In the genomic region with DNA sequence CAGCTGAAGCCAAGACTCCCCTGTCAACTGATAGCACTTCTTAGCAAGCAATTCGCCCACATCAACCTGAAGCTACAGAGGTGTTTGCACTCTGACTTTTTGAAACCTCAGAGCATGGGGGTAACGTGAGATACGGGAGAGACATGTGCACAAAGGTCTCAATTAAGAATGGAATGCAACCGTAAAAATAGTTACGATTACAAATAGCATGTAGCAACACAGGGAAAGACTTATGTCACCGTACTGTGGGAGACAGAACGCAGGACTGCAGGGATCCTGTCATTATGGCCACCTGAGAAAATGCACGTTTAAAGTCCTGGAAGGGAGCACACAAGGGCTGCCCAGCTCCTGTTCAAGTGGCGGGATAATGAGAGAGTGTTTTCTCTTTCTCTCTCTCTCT, we compare ENCODE assay signal across 24 mouse cellular contexts. TPM values are rescaled to one million over a fixed set of nuclear protein-coding genes. Genes with fewer than 3 reads are reported as not detected.
A peak's percentile ranks its signal among the peaks of the same experiment; 100 is the strongest.
DNase-seq lines count a peak whose midpoint lies in the region; ATAC-seq and TF ChIP-seq lines count a peak whose summit lies in the region.
"Had no signal": no experiment of that assay in that cellular context is flagged by ENCODE, and none has a peak within 500 bp of the region (broad histone marks: within the 10 kb centered on the region; RNA-seq: fewer than 3 reads in every experiment).

No protein-coding gene starts in this region.

- H3K9me3 ChIP-seq in heart, embryonic 12.5 days (replicated peaks), result no peaks in the 10 kb centered on the region
- H3K9me3 ChIP-seq in heart, embryonic 14.5 days (ENCODE audit: control insufficient read depth, low read length), result no peaks in the 10 kb centered on the region
- no peaks in the 10 kb centered on the region for H3K9me3 ChIP-seq in heart, embryonic 16.5 days (replicated peaks; ENCODE audit: control insufficient read depth, low read length)
- H3K9me3 ChIP-seq in midbrain, embryonic 11.5 days (ENCODE audit: control insufficient read depth, low read length), result no peaks in the 10 kb centered on the region
- no peaks in the 10 kb centered on the region for H3K9me3 ChIP-seq in midbrain, postnatal 0 days (ENCODE audit: low read length)
- H3K9me3 ChIP-seq: embryonic facial prominence, embryonic 10.5 days; embryonic facial prominence, embryonic 12.5 days; forebrain, embryonic 13.5 days; G1E had no signal

- H3K27me3 ChIP-seq in heart, embryonic 12.5 days (replicated peaks), result no peaks in the 10 kb centered on the region
- H3K27me3 ChIP-seq in heart, embryonic 14.5 days (ENCODE audit: control insufficient read depth, insufficient read depth, low read length), result no peaks in the 10 kb centered on the region
- no peaks in the 10 kb centered on the region for H3K27me3 ChIP-seq in heart, embryonic 16.5 days (ENCODE audit: control insufficient read depth, insufficient read depth, low read length)
- H3K27me3 ChIP-seq in midbrain, embryonic 11.5 days (ENCODE audit: control insufficient read depth, insufficient read depth, low read length), result no peaks in the 10 kb centered on the region
- no peaks in the 10 kb centered on the region for H3K27me3 ChIP-seq in midbrain, postnatal 0 days (ENCODE audit: insufficient read depth, low read length)
- H3K27me3 ChIP-seq: CH12.LX; embryonic facial prominence, embryonic 12.5 days; forebrain, embryonic 13.5 days; Patski had no signal

- no peak overlapping the region for H3K4me3 ChIP-seq in heart, embryonic 12.5 days
- no peak overlapping the region for H3K4me3 ChIP-seq in heart, embryonic 14.5 days (ENCODE audit: control insufficient read depth in 1 of 2, insufficient read depth in 1 of 2, low read depth in 1 of 2, low read length in 2 of 2)
- no peak overlapping the region for H3K4me3 ChIP-seq in heart, embryonic 16.5 days (ENCODE audit: low read length)
- no peak overlapping the region for H3K4me3 ChIP-seq in midbrain, embryonic 11.5 days (ENCODE audit: low read depth, low read length)
- H3K4me3 ChIP-seq in midbrain, postnatal 0 days (ENCODE audit: low read depth, low read length), result no peak overlapping the region
- H3K4me3 ChIP-seq: embryonic facial prominence, embryonic 10.5 days; embryonic facial prominence, embryonic 12.5 days; forebrain, embryonic 13.5 days had no signal

- 52% methylated on average over 9 of the region's 9 CpGs for WGBS in heart, embryonic 12.5 days
- WGBS in heart, embryonic 14.5 days, result 36% methylated on average over 9 of the region's 9 CpGs
- 33% methylated on average over 9 of the region's 9 CpGs for WGBS in heart, embryonic 16.5 days
- 80% methylated on average over 9 of the region's 9 CpGs for WGBS in midbrain, embryonic 11.5 days
- WGBS in midbrain, postnatal 0 days, result 79% methylated on average over 9 of the region's 9 CpGs

- H3K36me3 ChIP-seq in heart, embryonic 12.5 days, result no peaks in the 10 kb centered on the region
- no peaks in the 10 kb centered on the region for H3K36me3 ChIP-seq in heart, embryonic 14.5 days (ENCODE audit: control insufficient read depth, insufficient read depth, low read length)
- no peaks in the 10 kb centered on the region for H3K36me3 ChIP-seq in heart, embryonic 16.5 days (ENCODE audit: control insufficient read depth, insufficient read depth)
- no peaks in the 10 kb centered on the region for H3K36me3 ChIP-seq in midbrain, embryonic 11.5 days (ENCODE audit: control insufficient read depth, insufficient read depth, low read length)
- no peaks in the 10 kb centered on the region for H3K36me3 ChIP-seq in midbrain, postnatal 0 days (ENCODE audit: insufficient read depth, low read length)
- H3K36me3 ChIP-seq: embryonic facial prominence, embryonic 10.5 days; embryonic facial prominence, embryonic 12.5 days; G1E had no signal

- intact Hi-C loops in heart, postnatal 36 days (cut with DNase I), result no loop called here

- no peak for TF ChIP-seq CTCF in midbrain, postnatal 0 days (IDR thresholded peaks at IDR 0.05)

- DNase-seq in heart, adult 8-10 months (ENCODE audit: low spot score), result no peak
- no peak for DNase-seq in heart, adult 18-20 months
- DNase-seq in heart, postnatal 36 days, result no peak
- DNase-seq in midbrain, embryonic 11.5 days (ENCODE audit: low spot score, missing footprints), result peak; percentile 54
- DNase-seq in midbrain, postnatal 0 days (ENCODE audit: low spot score), result no peak
- DNase-seq: adrenal gland, adult 8-10 months; adrenal gland, postnatal 14 days; adrenal gland, postnatal 36 days; B cell, adult 2 months; cerebellum, adult 11-12 months; cerebellum, adult 2 months; cerebellum, postnatal 10 days; cerebellum, postnatal 25 days had no signal

- no peak overlapping the region for H3K4me2 ChIP-seq in heart, embryonic 12.5 days
- H3K4me2 ChIP-seq in heart, embryonic 14.5 days (ENCODE audit: low read length), result 0 out of 2 replicates have a peak overlapping the region, but pooled peaks have one; percentile 5
- peak overlapping the region; percentile 31; the same call in 1 of the 2 replicates for H3K4me2 ChIP-seq in heart, embryonic 16.5 days (ENCODE audit: low read depth, low read length)
- no peak overlapping the region for H3K4me2 ChIP-seq in midbrain, embryonic 11.5 days
- no peak overlapping the region for H3K4me2 ChIP-seq in midbrain, postnatal 0 days (ENCODE audit: low read depth, low read length, poor library complexity, severe bottlenecking)
- H3K4me2 ChIP-seq: embryonic facial prominence, embryonic 12.5 days; forebrain, embryonic 13.5 days had no signal

- peaks cover 8% of the 10 kb centered on the region for H3K4me1 ChIP-seq in heart, embryonic 12.5 days (replicated peaks)
- H3K4me1 ChIP-seq in heart, embryonic 14.5 days (ENCODE audit: control insufficient read depth in 2 of 2, insufficient read depth in 2 of 2, low read length in 2 of 2), result peaks cover 10 to 14% of the 10 kb centered on the region in 2 experiments
- H3K4me1 ChIP-seq in heart, embryonic 16.5 days (ENCODE audit: control insufficient read depth, insufficient read depth, low read length), result peaks cover 14% of the 10 kb centered on the region
- H3K4me1 ChIP-seq in midbrain, embryonic 11.5 days (ENCODE audit: control insufficient read depth, insufficient read depth, low read length), result no peaks in the 10 kb centered on the region
- H3K4me1 ChIP-seq in midbrain, postnatal 0 days (ENCODE audit: insufficient read depth, low read length), result no peaks in the 10 kb centered on the region

- H3K9ac ChIP-seq in heart, embryonic 12.5 days, result no peak overlapping the region
- 0 out of 2 replicates have a peak overlapping the region, but pooled peaks have one; percentile 4 for H3K9ac ChIP-seq in heart, embryonic 14.5 days (ENCODE audit: low read length)
- no peak overlapping the region for H3K9ac ChIP-seq in heart, embryonic 16.5 days (ENCODE audit: low read length)
- H3K9ac ChIP-seq in midbrain, embryonic 11.5 days (ENCODE audit: low read length), result no peak overlapping the region
- no peak overlapping the region for H3K9ac ChIP-seq in midbrain, postnatal 0 days (replicated peaks; ENCODE audit: low read length, poor library complexity, severe bottlenecking)
- H3K9ac ChIP-seq: embryonic facial prominence, embryonic 12.5 days; forebrain, embryonic 13.5 days had no signal

- no peak for ATAC-seq in heart, embryonic 12.5 days (ENCODE audit: insufficient number of reproducible peaks, low FRiP score)
- peak; percentile 66; the same call in 1 of the 2 replicates for ATAC-seq in heart, embryonic 14.5 days (ENCODE audit: insufficient number of reproducible peaks, insufficient read depth, low FRiP score, low read depth)
- peak; percentile 71 for ATAC-seq in heart, embryonic 16.5 days (replicated peaks; ENCODE audit: extremely low read depth, insufficient read depth, low FRiP score)
- ATAC-seq in midbrain, embryonic 11.5 days (ENCODE audit: low FRiP score), result no peak
- ATAC-seq in midbrain, postnatal 0 days (ENCODE audit: low FRiP score), result no peak
- ATAC-seq: activated CD4-positive, CD25-positive, alpha-beta regulatory T cell, adult 4 months; CD4-positive, CD25-positive, alpha-beta regulatory T cell, adult 4 months; forebrain, embryonic 13.5 days; Patski had no signal

- H3K27ac ChIP-seq in heart, embryonic 12.5 days (ENCODE audit: poor library complexity, severe bottlenecking), result peak overlapping the region; percentile 25; the same call in 1 of the 2 replicates
- peak overlapping the region; percentile 65 to 79 for H3K27ac ChIP-seq in heart, embryonic 14.5 days (replicated peaks in 1 of 2; ENCODE audit: control insufficient read depth in 1 of 2, insufficient read depth in 1 of 2, low read depth in 2 of 2, low read length in 2 of 2)
- peak overlapping the region; percentile 64 for H3K27ac ChIP-seq in heart, embryonic 16.5 days (ENCODE audit: low read length)
- H3K27ac ChIP-seq in midbrain, embryonic 11.5 days (ENCODE audit: low read depth, low read length), result no peak overlapping the region
- H3K27ac ChIP-seq in midbrain, postnatal 0 days (ENCODE audit: low read depth, low read length), result no peak overlapping the region
- H3K27ac ChIP-seq: embryonic facial prominence, embryonic 10.5 days; embryonic facial prominence, embryonic 12.5 days; forebrain, embryonic 13.5 days had no signal

RNA-seq across cellular contexts. Expression of gene Utp6, which starts 55.3 kb away (rescaled TPM):
- 39.1 and 40.2 TPM in 2 replicates for polyA plus RNA-seq in heart, embryonic 12.5 days (2016; fragmentation: Nextera tagmentation; extraction: Ambion mirVana)
- total RNA-seq in heart, adult 8-10 months (2022), result 10 to 100 TPM; 25.0 to 28.1 (median 27.3) TPM
- polyA plus RNA-seq in heart, embryonic 14.5 days (2014; fragmentation: Nextera tagmentation; extraction: Ambion mirVana), result 32.7 and 33.2 TPM in 2 replicates
- total RNA-seq in heart, adult 18-20 months (2021), result 10 to 100 TPM; 25.1 to 28.0 TPM
- 30.1 and 34.1 TPM in 2 replicates for polyA plus RNA-seq in heart, embryonic 16.5 days (2015; fragmentation: Nextera tagmentation; extraction: Ambion mirVana)
- total RNA-seq in heart, postnatal 36 days (2021), result 10 to 100 TPM; 20.3 to 24.6 TPM
- polyA plus RNA-seq in midbrain, embryonic 11.5 days (2014; fragmentation: Nextera tagmentation; extraction: Ambion mirVana), result 89.0 and 98.6 TPM in 2 replicates
- 24.7 and 27.1 TPM in 2 replicates for total RNA-seq in midbrain, postnatal 0 days (2014; rRNA removed)
- 18.9 and 21.0 TPM in 2 replicates for polyA plus RNA-seq in midbrain, postnatal 0 days (2015; fragmentation: Nextera tagmentation; extraction: Ambion mirVana)

Comparison
In these comparisons a context has a peak if more than half of its experiments do, and no peak if none do; other contexts are left out.
1. ATAC-seq: peak in heart, embryonic 14.5 days (single experiment) and heart, embryonic 16.5 days (single experiment); none in heart, embryonic 12.5 days (single experiment), midbrain, embryonic 11.5 days (single experiment) and midbrain, postnatal 0 days (single experiment).
2. H3K4me2 ChIP-seq: peak in heart, embryonic 14.5 days (single experiment) and heart, embryonic 16.5 days (single experiment); none in heart, embryonic 12.5 days (single experiment), midbrain, embryonic 11.5 days (single experiment) and midbrain, postnatal 0 days (single experiment).
3. H3K27ac ChIP-seq: peak in heart, embryonic 12.5 days (single experiment), heart, embryonic 14.5 days (2 of 2) and heart, embryonic 16.5 days (single experiment); none in midbrain, embryonic 11.5 days (single experiment) and midbrain, postnatal 0 days (single experiment).